Mouse (Mus musculus) right cerebral cortex, postnatal 14 days (tissue): ENCODE data around the gene Slc35f5.

ENCODE experiments used
- DNase-seq: peaks from one replicate; pipeline ENCODE4 v3.0.0; 2022

The Slc35f5 gene

DNA sequence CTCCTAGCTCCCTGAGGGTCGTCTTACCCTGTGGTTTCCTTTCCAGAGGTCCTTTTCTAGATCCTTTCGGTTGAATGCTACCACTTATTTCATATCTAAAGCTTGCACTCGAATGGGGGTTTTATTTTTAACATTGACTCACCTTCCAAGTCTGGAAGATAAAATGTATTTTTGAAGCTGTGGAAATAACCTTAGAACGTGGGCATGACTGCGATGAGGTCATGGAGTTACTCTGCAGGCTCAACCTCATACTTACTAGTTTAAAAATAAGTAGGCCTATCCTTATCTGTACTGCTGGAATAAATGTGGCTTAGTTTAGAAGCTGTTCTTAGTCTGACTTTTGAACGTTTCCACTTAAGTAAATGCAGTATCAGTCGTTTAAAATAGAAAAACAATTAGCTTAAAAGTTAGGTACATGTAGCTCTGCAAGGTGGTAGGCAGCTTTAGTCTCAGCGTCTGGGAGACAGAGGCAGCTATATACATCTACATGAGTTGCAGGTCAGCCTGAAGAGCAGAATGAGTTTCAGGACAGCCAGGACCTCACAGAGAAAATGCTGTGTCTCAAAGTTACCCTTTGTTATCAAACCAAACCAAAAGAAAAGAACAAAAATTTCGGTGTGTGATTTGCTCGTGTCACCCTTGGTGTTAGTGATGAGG is 15.2 kb downstream of the Slc35f5 start:
- no peak for DNase-seq

DNA sequence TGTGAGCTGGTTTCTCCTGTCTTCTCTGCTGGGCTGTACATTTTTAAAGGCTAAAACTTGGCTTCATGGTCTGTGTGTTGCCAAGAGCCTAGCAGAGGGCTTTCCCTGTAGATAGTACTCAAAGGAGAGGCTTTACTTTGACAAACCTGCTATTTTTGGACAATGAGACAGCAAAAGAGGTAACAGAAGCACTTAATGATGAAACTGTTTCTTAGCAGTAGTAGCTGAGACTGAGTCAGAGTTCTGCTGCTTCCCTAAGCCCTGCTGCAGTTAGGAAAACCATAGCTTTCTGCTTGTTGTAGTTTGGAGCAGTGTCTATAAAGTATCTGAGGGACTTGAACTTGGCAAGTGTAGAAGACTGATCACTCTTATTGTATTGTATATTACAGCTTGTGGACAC is 16.6 kb downstream of the Slc35f5 start:
- no peak for DNase-seq

GRCm38 (mm10) chr1:125578091-125578490 is 17.7 kb downstream of the Slc35f5 start:
- DNase-seq = no peak

DNA sequence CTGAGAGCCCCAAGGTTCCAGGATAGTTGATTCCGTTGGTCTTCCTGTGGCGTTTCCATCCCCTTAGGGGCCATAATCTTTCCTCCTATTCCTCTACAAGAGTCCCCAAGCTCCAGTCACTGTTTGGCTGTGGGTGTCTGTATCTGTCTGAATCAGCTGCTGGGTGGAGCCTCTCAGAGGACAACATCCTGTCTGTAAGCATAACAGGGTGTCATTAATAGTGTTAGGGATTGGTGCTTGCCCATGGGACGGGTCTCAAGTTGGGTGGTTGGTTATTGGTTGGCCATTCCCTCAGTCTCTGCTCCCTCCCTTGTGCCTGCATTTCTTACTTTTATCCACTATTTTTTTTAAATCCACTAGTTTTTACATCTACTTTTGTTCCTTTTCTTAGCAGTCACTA is 20.7 kb downstream of the Slc35f5 start:
- no peak for DNase-seq

- no peak for DNase-seq
These were observed 43.2 kb downstream of the Slc35f5 start for GRCm38 (mm10) chr1:125603620-125604019.

GRCm38 (mm10) chr1:125607087-125607803 is 46.9 kb downstream of the Slc35f5 start:
- peak; percentile 93 for DNase-seq

GRCm38 (mm10) chr1:125624376-125625076 is 64.1 kb downstream of the Slc35f5 start:
- DNase-seq = no peak

DNA sequence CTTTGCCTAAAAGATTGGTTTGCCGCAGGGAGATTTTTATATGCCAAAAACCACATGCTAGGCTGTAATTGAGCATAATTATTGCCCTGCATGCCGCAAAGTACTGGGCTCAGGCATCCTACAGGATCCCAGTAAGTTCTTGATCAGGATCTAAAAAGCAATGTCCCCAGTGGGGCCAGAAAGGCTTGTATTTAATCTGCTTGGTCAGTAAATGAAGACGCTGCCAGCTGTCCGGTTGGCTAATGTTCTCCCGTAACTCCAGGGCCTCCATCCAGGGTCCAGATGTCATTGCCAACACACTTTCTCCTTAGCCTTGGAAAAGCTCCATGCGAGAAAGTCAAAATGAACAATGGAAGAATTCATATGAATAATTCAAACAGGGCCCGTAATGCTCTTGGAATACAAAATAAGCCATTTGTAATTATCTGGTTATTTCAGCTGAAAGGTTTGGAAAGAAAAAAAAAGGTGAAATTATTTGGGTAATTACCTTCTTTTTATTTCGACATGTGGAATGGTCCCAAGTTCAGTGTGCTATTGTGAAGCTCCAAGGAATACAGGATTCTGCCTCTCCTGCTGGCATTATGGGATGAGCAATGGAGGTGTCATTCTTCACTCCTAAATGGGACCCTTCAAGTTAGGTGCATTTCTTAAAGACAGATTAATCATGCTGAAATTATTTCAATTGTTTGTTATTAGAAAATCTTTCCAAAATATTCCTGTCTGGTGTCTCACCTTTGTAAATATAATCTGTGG is 79.3 kb downstream of the Slc35f5 start:
- DNase-seq = no peak

DNA sequence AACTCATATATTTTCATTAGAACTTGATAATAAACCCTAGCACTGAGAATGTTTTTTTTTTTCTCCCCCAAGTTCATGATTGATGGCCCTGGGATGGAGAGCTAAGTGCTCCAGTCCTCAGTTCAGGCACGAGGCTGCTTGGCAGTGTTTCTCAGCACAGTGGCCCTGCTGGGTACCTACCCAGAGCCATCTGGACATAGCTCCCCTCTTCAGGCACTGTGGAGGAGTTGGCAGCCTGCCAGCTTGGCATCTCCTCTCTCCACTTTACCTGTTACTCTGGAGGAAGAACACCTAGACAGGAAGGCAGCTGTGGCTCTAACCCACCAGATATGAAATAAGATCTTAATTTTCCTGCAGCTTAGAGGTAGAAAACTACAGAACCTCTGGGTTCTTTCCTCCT is 83.2 kb downstream of the Slc35f5 start:
- DNase-seq = no peak
